Mouse (Mus musculus) retina, postnatal 7 days (tissue): Measurements from ENCODE around the gene Klhdc7a.
"Not testable (repeated sequence)": the region's sequence is repeated elsewhere in the genome, so short reads cannot be mapped to it uniquely, and the experiment has no call there.

Experiments
- DNase-seq: peaks from one replicate; pipeline ENCODE4 v3.0.0-alpha.2; 2012; ENCODE audit warnings: low read depth, low spot score

Gene Klhdc7a

DNA sequence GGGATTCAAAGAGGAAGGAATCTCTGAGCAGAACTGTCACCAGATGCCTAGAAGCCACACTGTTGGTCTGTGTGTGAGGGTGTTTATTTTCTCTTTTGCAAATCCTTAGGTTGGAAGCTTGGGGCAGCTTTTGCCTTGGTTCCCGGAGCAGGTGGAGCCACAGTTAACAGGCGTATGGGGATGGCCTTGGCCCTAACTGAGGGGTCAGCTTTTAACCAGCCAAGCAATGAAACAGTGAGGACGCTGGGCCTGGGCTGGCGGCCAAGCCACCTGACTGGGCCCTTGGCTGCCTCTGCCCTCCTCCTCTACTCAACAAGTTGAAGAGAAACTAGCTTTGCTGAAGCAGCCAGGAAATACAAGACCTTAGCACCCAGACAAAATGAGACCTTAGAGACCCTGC lies at the start of gene Klhdc7a:
Klhdc7a (minus strand) TSS at position 105 of the 400 bp plus-strand sequence.
- no peak for DNase-seq

DNA sequence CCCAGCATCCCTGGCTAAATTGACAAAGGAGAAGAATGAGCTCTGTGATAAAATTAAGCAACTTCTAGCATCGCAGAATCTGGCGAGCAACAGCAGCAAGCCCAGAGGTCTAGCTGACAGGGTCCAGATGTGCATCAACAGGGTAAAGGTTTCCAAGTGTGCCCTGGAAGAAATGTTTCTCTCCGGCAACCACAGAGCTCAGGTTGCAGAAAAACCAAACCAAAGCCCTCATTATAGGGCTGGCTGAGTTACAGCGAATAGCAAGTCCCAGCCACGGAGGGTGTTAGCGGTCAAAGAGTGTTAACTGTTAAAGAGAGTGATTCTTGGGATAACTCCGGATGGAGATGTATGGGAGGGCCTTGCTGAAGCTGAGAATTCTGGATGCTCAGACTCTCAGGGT lies 48.1 kb upstream of the Klhdc7a start:
- no peak for DNase-seq

DNA sequence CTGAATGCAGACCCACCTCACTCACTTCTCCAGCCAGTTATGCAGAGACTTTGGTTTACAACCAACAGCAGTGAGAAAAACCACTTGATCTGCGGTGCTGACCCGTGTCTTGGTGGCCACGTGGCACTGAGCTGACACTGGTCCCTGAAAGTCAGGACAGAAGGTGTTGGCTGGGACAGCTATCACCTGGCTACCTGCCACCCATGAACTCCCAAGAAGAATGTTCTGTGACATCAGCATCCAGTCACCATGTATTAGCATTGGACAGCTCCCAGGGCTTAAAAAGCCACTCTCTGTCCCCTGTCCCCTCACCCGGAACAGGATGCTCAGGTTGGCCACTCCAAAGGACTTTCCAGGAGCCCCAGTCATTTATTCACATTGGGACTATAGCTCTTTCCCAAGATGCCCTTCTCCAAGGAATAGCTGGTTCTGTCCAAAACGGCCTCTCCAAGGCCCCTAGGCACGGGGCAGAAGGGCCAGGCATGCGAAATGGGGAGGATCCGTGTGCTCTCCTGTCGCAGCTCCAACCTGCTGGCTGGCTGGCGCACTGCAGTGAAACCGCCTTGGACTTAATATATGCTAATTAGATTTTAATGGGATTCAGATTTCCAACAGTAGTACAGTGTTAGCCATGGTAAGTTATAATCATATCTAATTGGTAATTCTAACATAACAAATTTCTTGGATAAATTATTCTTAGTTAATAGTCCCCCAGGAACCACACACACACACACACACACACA lies 43.1 kb upstream of the Klhdc7a start:
- no peak for DNase-seq

DNA sequence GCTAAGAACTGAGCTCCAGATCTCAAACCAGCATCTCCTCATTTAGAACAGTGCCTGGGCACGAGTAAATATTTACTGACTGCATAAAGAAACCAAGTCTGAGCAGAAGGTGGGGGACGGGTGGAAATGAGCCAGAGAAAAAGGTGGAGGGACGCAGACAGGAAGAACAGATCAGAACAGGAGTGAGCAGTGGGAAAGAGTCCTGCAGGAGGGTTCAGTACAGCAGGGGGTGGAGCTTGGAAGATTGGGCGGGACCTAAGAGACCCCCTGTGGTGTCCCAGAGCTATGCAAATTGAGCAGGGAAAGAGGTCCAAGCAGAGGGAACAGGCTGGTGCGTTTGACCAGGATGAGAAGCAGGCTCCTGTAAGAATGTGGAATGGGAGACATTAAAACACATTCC lies 37.1 kb upstream of the Klhdc7a start:
- no peak for DNase-seq

DNA sequence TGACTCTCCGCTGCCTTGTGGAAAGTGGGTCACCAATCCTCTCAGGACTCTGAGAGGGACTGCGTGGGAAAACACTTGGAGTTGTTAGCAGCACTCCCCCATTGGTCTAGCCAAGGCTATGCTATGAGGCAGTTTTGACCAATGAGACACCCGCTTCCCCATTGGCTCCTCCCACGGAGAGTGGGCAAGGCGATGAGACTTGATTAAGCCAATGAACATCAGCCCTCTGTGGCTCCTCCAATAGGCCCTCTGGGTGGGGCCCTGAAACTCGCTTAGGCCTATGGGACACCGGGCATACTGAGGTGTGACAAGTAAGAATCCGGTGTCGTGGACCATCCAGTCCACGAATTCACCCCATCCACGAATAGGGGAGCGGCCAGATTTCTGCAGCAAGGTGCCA lies 36.3 kb upstream of the Klhdc7a start:
- no peak for DNase-seq

DNA sequence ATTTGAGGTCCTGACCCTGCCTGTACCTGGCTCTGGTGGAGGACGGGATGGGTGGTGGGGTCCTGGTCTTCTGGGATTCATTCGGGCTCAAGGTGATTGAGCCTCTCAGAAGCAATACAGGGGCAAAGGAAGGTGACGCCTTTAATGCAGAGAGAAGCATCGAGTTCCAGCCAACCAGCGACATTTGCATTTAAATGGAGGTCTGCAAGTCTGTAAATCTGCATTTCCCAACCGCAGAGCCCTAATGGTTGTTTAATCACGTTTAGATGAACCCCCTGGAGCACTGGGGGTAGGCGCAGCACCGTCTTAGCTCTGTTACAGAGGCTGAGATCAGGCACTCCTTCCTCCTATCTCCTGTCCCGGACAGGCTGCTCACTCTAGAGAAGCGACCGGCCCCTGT lies 34.2 kb upstream of the Klhdc7a start:
- DNase-seq = no peak

DNA sequence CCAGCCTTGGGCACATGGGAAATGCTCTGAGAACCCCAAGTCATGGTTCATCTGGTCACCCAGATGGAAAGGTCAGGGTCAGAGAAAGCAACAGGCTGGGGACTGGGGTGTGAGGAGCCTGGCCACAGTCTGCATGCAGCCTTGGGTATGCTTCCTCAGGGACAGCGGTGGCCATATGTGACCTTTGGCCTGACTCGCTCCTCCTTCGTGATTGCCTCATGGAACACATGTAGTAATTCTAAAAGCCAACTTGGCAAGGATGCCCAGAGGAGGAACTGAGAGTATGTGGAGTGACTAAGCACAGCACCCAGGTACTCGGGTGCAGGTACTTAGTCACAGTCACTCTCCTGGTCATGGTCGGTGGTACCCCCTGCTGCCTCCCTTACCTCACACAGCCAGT lies 33.1 kb upstream of the Klhdc7a start:
- no peak for DNase-seq

DNA sequence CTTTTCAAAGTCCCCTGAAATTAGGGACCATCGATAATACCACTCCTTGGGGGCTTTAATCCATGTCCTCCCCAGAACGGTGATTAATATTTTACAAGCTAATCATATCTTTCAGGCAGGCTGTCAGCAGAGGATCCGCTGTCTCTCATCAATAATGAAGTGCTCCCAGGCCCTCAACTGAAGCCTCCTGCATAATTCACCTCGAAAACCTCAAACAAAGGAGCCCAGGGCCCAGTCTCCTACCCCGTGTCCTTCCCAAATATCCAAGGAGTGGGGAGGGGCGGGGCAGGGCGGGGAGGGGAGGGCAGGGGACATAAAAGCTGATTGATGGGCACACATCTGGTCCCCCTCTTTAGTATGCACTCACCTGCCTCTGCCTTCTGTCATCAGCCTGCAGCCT lies 31.2 kb upstream of the Klhdc7a start:
- DNase-seq = no peak

DNA sequence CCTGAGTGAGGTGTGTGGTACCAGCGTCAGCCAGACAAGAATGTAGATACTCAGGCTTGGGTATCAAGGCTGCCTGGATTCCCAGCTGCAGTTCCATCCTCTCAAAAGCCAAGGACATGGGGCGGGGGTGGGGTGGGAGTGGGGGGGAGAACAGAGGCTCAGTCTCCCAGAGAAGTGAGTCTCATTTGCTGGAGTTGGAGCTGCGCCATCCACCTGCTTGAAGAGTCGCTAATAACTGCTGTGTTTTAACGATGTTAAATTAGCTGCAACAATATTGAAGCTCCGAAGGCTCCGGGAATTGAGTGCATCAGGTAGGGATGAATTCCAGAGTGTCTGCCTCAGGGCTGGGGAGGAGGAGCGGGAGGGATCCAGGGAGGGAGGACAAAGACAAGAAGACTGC lies 27.8 kb upstream of the Klhdc7a start:
- no peak for DNase-seq

DNA sequence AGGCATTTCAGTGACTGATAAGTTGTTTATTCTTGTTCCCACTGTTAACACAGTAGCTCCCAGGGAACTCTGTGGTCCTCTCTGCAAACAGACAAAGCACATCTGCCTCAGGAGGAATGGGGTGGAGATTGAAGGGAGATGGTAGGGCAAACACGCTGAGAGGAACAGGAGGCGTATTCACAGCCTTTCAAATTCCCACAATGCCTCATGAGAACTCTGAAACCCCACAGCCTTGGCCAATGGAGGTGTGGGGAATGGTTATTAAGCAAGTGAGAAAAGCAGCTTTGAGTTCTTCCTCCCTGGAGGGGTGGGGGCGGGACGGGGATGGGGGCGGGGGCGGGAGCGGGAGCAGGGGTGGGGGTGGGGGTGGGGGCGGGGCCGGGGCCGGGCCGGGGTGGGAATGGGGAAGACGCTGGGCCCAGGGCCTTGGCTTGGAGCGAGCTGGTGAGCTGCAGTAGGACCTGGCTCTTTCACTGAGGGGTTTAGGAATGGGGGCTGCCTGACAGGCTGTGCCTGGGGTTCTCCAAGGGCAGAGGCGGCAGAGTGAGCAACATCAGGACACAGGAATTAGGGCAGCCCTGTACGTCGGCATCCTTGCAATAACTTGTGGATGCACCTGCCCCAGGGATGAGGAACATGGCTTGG lies 25.4 kb upstream of the Klhdc7a start:
- no peak for DNase-seq

DNA sequence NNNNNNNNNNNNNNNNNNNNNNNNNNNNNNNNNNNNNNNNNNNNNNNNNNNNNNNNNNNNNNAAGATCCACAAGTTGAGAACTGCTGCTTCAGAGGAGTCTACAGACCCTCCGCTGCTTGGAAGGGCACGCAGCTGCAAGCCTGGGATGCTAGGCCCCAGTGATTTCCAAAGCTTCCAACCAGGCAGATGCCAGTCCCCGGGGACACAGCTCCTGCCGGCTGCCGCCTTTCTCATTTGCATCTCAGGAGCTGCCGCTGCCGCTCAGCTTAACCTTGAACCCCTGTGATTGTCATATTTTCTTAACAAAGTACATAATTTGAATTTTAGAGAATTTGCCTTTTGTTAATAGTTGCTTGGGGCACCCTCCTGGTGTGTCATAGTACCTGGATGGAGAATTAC lies 19.1 kb upstream of the Klhdc7a start:
- DNase-seq = no peak

DNA sequence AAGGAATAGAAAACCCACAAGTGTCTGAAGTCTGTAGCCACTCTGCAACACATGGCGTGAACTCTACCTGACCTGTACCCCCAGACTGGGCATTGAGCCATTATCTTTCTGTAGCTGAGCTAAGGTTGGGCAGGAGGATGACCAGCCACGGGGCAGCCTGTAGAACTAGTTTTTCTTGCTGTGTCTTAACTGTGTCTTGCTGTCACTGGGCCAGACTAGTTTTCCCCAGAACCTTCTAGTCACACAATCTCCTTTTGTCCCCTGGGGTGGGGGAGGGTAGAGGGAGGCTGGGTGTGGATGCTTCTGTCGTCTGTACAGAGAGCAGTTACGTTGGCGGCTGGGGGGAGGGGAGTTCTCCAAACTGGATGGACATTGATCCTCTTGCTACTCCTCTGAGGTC lies 10.9 kb upstream of the Klhdc7a start:
- no peak for DNase-seq

DNA sequence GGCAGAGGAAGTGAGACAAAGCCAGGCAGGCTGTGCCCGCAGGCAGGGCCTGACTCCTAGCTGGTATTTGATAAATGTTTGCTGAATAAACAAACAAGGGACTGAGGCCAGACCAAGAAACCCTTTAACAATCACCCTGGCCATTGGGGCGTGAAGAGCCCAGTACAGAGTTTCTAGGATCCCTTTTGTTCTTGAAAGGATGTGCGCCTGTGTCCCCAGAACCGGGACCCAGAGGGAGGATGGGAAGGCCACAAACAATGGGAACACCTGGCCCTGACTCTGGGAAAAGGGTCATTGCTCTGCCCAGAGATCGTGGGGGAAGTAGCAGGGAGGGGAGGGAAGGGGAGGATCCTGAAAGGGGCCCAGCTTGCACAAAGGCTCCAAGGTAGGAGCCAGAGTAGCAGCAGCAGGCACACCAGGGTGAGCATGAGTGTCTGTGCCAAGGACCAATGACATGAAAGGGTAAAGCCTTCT lies 9.5 kb upstream of the Klhdc7a start:
- DNase-seq = no peak

DNA sequence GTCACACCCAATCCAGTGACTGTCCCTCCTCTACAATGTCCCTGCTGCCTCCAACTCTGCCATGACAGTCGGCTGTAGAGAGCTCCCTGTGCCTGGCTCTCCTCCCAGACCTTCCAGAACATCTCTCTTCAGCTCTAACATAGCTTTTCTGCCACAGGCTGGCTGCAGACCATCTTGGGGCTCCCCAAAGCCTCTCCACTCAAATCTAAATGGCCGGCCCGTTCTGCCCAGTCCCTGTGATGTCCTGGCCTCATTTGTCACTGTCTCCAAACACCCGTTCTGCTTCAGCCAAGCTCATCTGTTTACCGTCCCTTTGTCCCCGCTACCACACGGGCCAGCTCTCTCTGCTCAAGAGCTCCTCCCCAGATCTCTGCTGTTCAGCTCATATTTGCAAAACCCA lies 6.7 kb upstream of the Klhdc7a start:
- no peak for DNase-seq

DNA sequence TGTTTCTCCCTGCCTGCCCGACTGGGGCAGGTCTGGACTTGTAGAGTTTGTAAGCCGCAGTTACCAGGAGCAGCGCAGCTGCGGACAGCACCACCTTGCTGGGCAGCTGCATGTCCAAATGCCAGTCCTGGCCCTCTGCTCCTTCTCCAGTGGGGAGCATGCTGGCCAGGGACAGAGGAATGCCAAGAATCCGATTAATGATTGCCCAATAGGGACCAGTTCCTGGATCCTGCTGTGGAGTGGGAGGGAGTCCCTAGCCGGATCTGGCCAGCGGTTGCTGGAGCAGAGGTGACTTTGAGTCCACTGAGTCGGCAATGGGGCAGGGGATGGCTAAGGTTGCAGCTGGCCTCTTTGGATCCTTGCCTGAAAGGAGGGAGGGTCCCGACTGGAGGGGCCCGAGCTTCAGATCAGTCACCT lies 343 bp downstream of the Klhdc7a start:
- DNase-seq = no peak

DNA sequence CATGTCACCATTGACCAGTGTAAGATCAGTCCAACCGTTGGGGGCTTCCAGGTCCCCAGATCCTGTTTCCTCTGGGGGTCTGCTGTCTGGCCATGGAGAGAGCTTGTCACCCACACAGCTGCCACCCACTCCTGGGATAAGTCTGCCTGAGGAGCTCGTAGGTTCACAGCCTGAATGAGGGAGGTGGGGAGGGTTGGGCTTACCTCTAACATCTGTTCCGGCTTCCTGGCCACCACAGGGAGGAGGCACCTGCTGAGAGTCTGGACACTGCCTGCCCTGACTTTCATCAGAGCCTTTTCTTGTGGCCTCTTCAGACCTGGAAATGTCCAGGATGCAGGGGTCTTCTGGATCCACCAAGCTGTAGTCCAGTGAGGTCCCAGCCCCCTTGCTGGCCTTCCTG lies 845 bp downstream of the Klhdc7a start:
- no peak for DNase-seq

DNA sequence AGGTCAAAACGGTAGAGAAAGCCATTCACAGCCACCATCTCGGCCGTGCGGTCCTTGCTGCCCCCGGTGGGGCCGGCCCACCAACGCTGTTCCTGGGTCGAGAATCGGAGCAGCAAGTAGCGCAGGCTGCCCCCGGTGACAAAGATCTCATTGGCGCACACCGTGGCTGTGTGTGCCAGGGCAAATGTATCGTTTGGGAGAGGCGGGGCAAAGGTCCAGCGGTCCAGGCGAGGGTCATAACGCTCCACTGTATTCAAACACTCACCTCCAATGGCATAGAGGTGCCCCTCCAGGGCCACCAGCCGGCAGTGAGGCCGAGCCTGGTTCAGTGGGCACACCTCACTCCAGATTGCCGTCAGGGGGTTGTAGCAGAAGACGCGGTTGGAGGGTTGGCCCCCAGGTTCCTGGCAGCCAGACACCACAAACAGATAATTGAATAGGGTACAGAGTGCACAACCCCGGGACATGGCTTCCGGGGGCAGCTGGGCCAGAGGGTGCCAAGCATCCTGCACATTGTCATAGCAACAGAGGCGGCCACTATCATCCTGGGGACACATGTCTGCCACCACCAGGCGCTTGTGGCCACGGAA lies 2.1 kb downstream of the Klhdc7a start:
- no peak for DNase-seq

DNA sequence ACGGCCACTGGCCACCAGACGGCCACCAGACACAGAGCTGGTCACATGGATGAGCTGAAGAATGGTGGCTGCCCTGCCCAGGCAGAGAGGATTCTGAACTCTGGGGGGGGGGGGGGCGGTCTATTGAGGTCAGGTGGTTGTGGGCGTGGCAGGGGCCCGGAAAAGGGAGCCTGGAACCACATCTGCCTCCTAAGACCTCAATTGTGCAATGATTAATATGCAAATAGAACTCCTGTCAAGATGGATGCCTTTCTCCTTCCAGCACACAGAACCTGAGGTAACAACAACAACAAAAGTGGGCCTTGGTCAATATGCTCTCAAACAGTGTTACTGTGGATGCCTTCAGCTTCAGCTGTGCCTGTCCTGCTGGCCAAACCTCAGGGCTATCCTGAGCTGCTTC lies 3.4 kb downstream of the Klhdc7a start:
- DNase-seq = no peak

DNA sequence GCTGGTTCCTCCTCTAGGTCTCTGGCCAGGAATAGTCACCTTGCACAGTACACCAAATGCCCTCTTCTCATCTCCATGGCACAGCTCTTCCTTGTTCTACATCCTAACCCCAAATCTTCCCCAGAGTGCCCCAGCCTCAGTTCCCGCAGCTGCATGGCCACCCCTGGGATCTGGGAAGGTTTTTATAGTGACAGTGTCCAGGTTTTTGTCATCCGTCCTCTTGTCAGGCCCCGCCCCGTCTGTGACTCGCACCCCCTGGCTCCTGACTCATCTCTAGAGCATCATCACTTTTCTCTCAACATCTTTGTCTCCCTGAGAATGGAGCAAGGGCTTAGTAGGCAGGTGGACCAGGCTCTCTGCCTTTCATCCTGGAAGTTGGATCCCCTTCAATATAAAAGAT lies 3.9 kb downstream of the Klhdc7a start:
- DNase-seq = no peak

DNA sequence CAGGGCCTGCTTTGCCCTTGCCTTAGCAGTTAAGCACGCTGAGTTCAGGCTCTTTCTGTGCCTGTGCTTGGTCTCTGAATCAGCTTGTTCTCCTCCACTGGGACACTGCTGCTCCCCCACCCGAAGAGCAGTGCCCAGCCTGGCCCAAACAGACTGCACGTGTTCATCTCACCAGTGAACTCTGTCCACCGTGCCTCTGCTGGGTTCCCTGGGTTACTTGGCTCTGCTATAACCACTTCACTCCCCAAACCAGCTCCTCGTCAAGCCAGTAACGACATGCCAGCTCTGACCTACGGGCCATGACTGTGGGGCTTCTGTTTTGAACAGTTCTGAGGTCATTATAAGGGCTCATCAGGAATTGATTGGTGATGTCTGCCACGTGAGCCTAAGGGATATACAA lies 4.8 kb downstream of the Klhdc7a start:
- DNase-seq = no peak

DNA sequence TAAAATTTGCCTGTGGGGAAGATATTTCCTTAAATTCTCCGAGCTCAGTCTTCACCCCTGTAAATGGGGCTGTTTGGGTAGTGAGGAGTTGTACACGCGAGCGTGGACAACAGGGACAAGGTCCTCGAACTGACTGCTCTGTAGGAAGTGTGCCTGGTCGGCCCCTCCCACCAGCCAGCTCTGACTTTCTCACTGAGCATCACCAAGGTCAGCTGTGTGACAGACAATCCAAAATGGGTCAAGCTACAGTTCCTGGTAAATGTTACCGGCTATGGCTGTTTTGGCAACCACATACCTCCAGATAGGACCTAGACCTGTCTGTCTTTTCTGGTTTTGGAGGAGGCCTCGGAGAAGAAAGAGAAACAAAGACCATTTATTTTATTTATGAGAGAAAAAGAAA lies 6.0 kb downstream of the Klhdc7a start:
- no peak for DNase-seq

DNA sequence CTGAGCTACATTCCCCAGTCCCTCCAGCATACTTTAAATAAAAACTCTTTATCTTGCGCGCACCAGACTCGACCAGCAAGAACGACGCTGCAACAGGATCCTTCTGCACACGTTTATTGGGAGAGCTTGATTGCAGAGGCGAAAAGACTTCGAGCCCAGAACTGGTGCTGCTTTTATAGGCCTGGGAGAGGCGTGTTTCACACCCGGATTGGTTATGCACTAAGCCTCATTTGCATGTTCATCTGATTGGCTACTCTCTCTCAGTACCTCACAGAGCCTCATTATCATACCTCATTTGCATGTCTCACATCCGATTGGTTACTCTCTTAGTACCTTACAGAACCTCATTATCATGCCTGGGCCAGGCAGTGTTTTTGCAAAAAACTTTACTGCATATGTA lies 6.5 kb downstream of the Klhdc7a start:
- DNase-seq = not testable (repeated sequence)

DNA sequence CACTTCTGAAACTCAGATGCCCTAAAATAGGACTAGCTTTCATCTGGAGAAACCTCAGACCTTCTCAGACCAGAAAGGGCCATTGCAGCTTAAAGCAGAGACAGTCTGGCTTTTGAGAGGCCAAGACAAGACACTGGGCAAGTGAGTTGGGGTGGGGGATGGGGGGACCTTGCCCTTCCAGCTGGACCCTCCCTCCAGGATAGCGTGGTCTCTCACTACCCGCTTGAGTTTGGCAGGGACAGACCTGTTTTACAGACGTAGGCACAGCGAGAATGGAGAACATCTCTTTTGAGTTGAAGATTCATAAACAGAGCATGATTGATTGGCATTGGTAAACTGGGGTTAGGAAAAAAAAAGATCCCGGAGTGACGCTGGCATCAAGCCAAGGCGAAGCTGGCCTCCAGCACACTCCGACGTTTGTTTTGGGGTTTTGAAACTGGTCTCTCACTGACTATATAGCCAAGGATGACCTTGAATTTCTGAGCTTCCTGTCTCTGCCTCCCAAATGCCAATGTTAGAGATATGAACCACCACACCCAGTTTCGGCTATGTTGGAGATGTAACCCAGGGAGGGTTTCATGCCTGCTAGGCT lies 7.0 kb downstream of the Klhdc7a start:
- no peak for DNase-seq
